Mouse (Mus musculus) mouse embryonic stem cell (cell line): ENCODE data around the gene Atp2a2.

Source experiments
- in situ Hi-C, 2 experiments: fragments of 300-500 bp; cut with MboI; formaldehyde crosslinking; loops; 1 replicate in 1 of 2; 3 replicates in 1 of 2; pipeline ENCODE4 v1.14.3; 2019 to 2020; ENCODE audit warnings: low sequenced_read_pairs in 2 of 2, low pct_unique_long_range_greater_than_20kb in 1 of 2, mixed read lengths in 1 of 2; ENCODE audit not compliant: unreplicated experiment in 1 of 2

Atp2a2 gene

GRCm38 (mm10) chr5:122502077-122502941, at the start of gene Atp2a2:
Gene Atp2a2, minus strand, starts transcription at chr5:122502225.
- in situ Hi-C loops, result no loop called here

- in situ Hi-C loops, result no loop called here
Measured at GRCm38 (mm10) chr5:122550460-122550859, 48.4 kb upstream of the Atp2a2 start.

GRCm38 (mm10) chr5:122548671-122549070, 46.6 kb upstream of the Atp2a2 start:
- in situ Hi-C loops, result no loop called here

- in situ Hi-C loops, result no loop called here
Measured at GRCm38 (mm10) chr5:122547810-122548209, 45.8 kb upstream of the Atp2a2 start.

GRCm38 (mm10) chr5:122547251-122547714, 45.3 kb upstream of the Atp2a2 start:
- in situ Hi-C loops, result no loop called here

GRCm38 (mm10) chr5:122543392-122543791, 41.4 kb upstream of the Atp2a2 start:
- in situ Hi-C loops, result no loop called here

- in situ Hi-C loops, result no loop called here
Measured at GRCm38 (mm10) chr5:122541871-122542270, 39.8 kb upstream of the Atp2a2 start.

- in situ Hi-C loops, result no loop called here
Measured at GRCm38 (mm10) chr5:122538077-122538476, 36.1 kb upstream of the Atp2a2 start.

GRCm38 (mm10) chr5:122537654-122538053, 35.6 kb upstream of the Atp2a2 start:
- in situ Hi-C loops, result no loop called here

GRCm38 (mm10) chr5:122533884-122534283, 31.9 kb upstream of the Atp2a2 start:
- in situ Hi-C loops, result no loop called here

GRCm38 (mm10) chr5:122529913-122530604, 28.0 kb upstream of the Atp2a2 start:
- in situ Hi-C loops, result no loop called here

GRCm38 (mm10) chr5:122529316-122529715, 27.3 kb upstream of the Atp2a2 start:
- in situ Hi-C loops, result no loop called here

GRCm38 (mm10) chr5:122528591-122528990, 26.6 kb upstream of the Atp2a2 start:
- in situ Hi-C loops, result no loop called here

GRCm38 (mm10) chr5:122527761-122528160, 25.7 kb upstream of the Atp2a2 start:
- in situ Hi-C loops, result no loop called here

- in situ Hi-C loops, result no loop called here
Measured at GRCm38 (mm10) chr5:122526878-122527730, 25.1 kb upstream of the Atp2a2 start.

- in situ Hi-C loops, result no loop called here
Measured at GRCm38 (mm10) chr5:122526405-122526804, 24.4 kb upstream of the Atp2a2 start.

- in situ Hi-C loops, result no loop called here
Measured at GRCm38 (mm10) chr5:122525238-122525931, 23.4 kb upstream of the Atp2a2 start.

GRCm38 (mm10) chr5:122524854-122525237, 22.8 kb upstream of the Atp2a2 start:
- in situ Hi-C loops, result no loop called here
